Mouse (Mus musculus): ENCODE results near the gene Ppm1l. TPM values are rescaled to one million over a fixed set of nuclear protein-coding genes. Genes with fewer than 3 reads are reported as not detected.

The Ppm1l gene
- polyA plus RNA-seq, 1 experiment from 2014 or later = 24.4 TPM

Other genes starting within 250 kb of the Ppm1l start
- gene Kpna4, start 189.7 kb upstream of the Ppm1l start, polyA plus RNA-seq (2015; fragmentation: Nextera tagmentation; extraction: Ambion mirVana) = 36.8 and 41.9 TPM in 2 replicates
- not detected in 2 replicates for gene Arl14, start 94.4 kb upstream of the Ppm1l start, polyA plus RNA-seq (2015; fragmentation: Nextera tagmentation; extraction: Ambion mirVana)